Mouse (Mus musculus): Measurements from ENCODE around the gene Rhbdl3.

Rhbdl3 gene

GRCm38 (mm10) chr11:80300551-80301315, at the start of gene Rhbdl3:
TSS of gene Rhbdl3 (plus strand) at chr11:80300912.
- DNase-seq (ENCODE audit: low spot score) = peak; percentile 56

GRCm38 (mm10) chr11:80264137-80264536, 36.6 kb upstream of the Rhbdl3 start:
- DNase-seq (ENCODE audit: low spot score) = no peak

- no peak for DNase-seq (ENCODE audit: low spot score)
Observed at GRCm38 (mm10) chr11:80271096-80271495, 29.6 kb upstream of the Rhbdl3 start.

- no peak for DNase-seq (ENCODE audit: low spot score)
Observed at GRCm38 (mm10) chr11:80275011-80275410, 25.7 kb upstream of the Rhbdl3 start.

GRCm38 (mm10) chr11:80278054-80278453, 22.7 kb upstream of the Rhbdl3 start:
- no peak for DNase-seq (ENCODE audit: low spot score)

GRCm38 (mm10) chr11:80283786-80284185, 16.9 kb upstream of the Rhbdl3 start:
- DNase-seq (ENCODE audit: low spot score) = no peak

- no peak for DNase-seq (ENCODE audit: low spot score)
Observed at GRCm38 (mm10) chr11:80284641-80285040, 16.1 kb upstream of the Rhbdl3 start.

- DNase-seq (ENCODE audit: low spot score) = peak; percentile 78
Observed at GRCm38 (mm10) chr11:80287150-80287549, 13.6 kb upstream of the Rhbdl3 start.

GRCm38 (mm10) chr11:80289701-80290445, 10.8 kb upstream of the Rhbdl3 start:
- DNase-seq (ENCODE audit: low spot score) = peak; percentile 48

- no peak for DNase-seq (ENCODE audit: low spot score)
Observed at GRCm38 (mm10) chr11:80291004-80291403, 9.7 kb upstream of the Rhbdl3 start.

- DNase-seq (ENCODE audit: low spot score) = no peak
Observed at GRCm38 (mm10) chr11:80292463-80292862, 8.2 kb upstream of the Rhbdl3 start.

- DNase-seq (ENCODE audit: low spot score) = peak; percentile 6
Observed at GRCm38 (mm10) chr11:80295066-80295465, 5.6 kb upstream of the Rhbdl3 start.

GRCm38 (mm10) chr11:80295785-80296184, 4.9 kb upstream of the Rhbdl3 start:
- DNase-seq (ENCODE audit: low spot score) = no peak

- peak; percentile 17 for DNase-seq (ENCODE audit: low spot score)
Observed at GRCm38 (mm10) chr11:80299513-80300235, 1.0 kb upstream of the Rhbdl3 start.

GRCm38 (mm10) chr11:80301316-80302045, 769 bp downstream of the Rhbdl3 start:
- peak; percentile 93 for DNase-seq (ENCODE audit: low spot score)

- DNase-seq (ENCODE audit: low spot score) = no peak
Observed at GRCm38 (mm10) chr11:80302046-80302390, 1.3 kb downstream of the Rhbdl3 start.

- peak; percentile 53 for DNase-seq (ENCODE audit: low spot score)
Observed at GRCm38 (mm10) chr11:80302536-80302935, 1.8 kb downstream of the Rhbdl3 start.

- no peak for DNase-seq (ENCODE audit: low spot score)
Observed at GRCm38 (mm10) chr11:80303746-80304145, 3.0 kb downstream of the Rhbdl3 start.

GRCm38 (mm10) chr11:80304846-80305245, 4.1 kb downstream of the Rhbdl3 start:
- no peak for DNase-seq (ENCODE audit: low spot score)

- no peak for DNase-seq (ENCODE audit: low spot score)
Observed at GRCm38 (mm10) chr11:80308537-80308936, 7.8 kb downstream of the Rhbdl3 start.

- DNase-seq (ENCODE audit: low spot score) = peak; percentile 73
Observed at GRCm38 (mm10) chr11:80311271-80311670, 10.6 kb downstream of the Rhbdl3 start.

GRCm38 (mm10) chr11:80312049-80312448, 11.3 kb downstream of the Rhbdl3 start:
- DNase-seq (ENCODE audit: low spot score) = no peak
